Mouse (Mus musculus): ENCODE measurements around the gene Fam170b.
A peak's percentile ranks its signal among the peaks of the same experiment; 100 is the strongest.

Fam170b gene

DNA sequence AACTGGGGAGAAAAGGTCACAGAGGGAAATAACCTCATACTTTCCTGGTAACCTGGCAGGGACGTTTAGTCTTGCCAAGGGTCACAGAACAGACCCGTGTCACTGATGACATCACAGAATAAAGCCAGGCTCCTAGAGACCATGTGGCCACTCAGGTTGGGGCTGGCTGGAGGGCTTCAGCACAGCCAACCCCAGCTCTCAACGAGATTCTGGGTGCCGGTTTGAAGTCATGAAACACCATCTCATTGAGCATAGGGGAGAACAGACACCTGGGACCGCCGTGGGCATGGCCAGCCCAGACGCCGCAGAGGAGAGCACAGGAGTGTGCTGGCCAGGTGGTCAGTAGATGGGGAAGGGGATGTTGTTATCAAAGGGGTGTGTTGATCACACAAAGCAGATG, at the start of gene Fam170b:
TSS of gene Fam170b (plus strand) at position 116 of the 400 bp plus-strand sequence.
- DNase-seq (ENCODE audit: low read depth, low spot score): no peak

DNA sequence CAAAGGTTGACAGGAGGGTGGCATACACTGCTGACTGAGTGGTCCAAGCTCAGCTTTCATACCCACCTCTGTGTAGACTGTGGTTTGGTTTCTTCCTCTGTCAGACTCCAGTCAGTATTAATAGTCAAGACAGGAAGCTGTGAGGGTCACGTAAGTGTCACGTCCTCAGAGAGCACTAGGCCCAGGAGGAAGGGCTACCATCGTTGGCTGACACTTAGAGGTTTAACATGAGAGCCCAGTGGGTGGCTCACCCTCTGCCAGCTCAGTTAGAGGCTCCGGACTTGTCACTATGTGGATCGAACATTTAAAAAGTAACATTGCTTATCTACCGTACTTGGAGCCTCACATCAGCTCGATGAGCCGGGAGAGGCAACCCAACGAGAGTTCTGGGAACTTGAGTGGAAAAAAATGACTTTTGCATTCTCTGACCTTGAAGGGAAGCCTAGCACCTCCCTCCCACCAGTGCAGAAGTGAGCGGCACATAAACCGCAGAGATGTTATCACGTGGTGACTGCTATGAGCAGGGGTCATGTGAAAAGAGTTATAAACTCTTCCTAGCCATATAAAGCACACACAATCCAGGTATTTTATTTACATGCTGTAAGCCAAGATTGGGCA, 49.5 kb upstream of the Fam170b start:
- DNase-seq (ENCODE audit: low read depth, low spot score): no peak

DNA sequence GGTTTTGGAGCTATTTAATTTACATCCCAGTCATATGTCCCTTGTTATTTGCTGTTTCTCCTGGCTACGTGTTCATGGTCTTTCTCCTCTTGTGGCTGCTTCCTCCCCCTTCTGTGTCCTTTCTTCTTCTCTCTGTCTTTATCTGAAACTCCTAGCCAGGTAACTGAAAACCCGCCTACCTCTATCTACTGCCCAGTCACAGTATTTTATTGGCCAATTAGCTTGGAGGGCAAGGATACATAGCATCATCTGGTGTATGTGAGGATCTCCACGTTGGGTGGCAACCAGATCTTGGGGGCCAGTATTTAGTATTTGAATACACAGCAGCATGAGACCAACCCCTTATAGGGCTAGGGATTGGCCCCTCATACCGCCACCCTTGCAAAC, 49.0 kb upstream of the Fam170b start:
- DNase-seq (ENCODE audit: low read depth, low spot score): no peak

DNA sequence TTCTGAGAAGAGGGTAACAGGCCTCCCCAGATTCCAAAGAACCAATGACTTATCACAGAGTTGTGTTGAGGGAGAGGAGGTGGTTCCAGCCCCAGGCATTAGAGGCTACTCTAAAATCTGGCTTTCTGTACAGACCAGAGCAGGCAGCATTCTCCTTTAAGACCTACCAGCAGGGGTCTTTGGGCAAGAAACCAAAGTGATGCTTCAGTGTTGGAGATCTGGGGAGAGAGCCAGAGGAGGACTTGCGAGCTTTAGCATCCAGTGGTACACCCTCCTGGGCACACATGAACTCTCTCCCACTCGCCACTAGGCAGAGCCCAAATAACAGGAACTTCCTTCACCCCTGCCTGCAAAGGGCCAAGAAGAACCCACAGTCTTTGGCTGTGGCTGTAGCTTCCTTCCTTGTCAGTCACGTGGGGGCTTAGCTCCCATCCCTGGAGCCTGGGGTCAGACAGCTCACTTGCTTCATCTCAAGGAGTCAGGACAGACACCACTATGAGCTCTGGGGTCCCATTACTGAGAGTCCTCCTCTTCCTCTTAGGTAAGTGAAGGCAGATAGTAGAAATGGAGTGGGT, 48.1 kb upstream of the Fam170b start, which contains the start of gene Tmem273:
TSS of gene Tmem273 (plus strand) at position 408 of the 575 bp plus-strand sequence.
- DNase-seq (ENCODE audit: low read depth, low spot score): no peak

GRCm38 (mm10) chr14:32787691-32788090, 46.1 kb upstream of the Fam170b start:
- no peak for DNase-seq (ENCODE audit: low read depth, low spot score)

GRCm38 (mm10) chr14:32796375-32796774, 37.4 kb upstream of the Fam170b start:
- no peak for DNase-seq (ENCODE audit: low read depth, low spot score)

DNA sequence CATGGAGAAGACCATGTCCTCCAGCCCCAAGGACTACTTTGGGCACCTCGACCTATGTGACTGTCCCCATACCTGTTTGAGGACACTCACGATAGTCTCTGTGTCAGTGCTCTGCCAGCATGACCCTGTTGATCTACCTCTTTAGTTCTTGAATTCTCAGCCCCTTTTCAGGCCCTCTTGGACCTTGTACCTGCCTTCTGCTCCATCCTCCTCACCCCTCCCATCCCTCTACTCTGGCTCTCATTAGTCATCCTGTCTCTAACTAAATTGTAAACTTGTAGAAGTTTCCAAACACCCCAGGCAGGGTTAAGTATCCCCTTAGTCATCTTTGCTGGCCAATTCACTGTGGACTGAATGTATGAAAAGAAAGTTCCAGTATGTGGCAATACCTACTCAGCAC, 36.0 kb upstream of the Fam170b start:
- no peak for DNase-seq (ENCODE audit: low read depth, low spot score)

- DNase-seq (ENCODE audit: low read depth, low spot score): no peak
Measured at GRCm38 (mm10) chr14:32798355-32798754, 35.4 kb upstream of the Fam170b start.

DNA sequence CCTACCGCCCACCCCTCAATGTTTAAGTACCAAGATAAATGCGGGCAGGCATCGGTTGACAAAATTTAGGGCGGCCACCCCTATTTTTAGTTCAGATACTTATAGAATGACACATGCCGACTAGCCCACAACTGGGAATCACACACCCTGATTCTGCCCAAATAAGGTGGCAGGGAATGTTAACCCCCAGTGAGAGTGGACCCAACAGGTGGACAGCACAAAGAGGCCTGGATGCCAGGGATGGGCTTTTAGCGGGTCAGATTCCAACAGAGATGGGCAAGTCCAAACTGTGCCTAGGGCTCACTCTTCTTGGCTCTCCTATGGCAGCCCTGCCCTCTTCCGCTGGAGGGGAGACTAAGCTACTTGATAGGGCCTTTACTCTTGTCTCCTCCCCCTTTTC, 33.7 kb upstream of the Fam170b start:
- no peak for DNase-seq (ENCODE audit: low read depth, low spot score)

DNA sequence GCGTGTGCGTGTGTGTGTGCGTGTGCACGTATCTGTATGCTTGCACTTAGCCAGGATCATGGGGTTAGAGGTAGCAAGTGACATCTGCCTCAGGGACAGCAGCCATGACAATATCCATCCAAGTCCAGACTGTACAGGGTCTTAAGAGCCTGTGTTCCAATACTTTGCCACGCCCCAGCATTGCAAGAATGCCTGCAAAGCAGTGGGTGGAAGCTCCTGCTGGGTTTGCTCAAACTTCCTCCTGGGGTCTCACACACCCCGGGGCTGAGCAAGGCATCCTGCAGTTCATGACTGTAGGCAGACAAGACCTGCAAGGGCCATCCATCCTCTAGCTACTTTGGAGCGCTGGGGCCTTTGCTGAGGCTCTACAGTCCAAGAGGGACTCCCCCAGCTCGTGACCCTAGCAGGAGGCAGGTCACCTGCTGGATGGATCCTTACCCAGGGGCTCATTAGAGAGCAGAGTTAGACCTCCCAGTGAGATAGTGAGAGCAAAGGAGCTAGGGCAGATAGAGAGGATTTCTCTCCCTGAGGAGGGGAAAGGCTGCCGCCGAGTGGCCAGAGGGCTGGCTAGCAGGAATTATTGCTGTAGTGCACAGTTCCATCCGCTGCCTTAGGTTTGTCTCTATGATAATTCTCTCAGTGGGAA, 32.6 kb upstream of the Fam170b start:
- DNase-seq (ENCODE audit: low read depth, low spot score): no peak

- no peak for DNase-seq (ENCODE audit: low read depth, low spot score)
Measured at GRCm38 (mm10) chr14:32801662-32802024, 32.1 kb upstream of the Fam170b start.

DNA sequence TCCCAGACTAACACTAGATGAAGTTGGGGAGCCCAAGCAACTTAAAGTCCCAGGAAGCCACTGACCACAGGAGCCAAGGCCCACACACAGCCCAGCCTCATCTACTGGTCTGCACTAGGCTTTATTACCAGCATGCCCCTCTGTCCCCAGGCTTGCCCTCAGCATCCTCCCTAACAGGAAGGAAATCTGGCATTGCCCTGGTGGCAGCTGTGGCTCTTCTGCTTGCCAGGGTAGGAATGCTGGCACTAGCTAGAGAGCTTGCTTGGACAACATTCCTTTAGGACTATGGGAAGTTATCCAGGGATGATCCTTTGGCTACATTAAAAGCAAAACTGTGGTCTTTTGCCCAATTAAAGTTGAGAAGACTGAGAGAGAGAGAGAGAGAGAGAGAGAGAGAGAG, 23.7 kb upstream of the Fam170b start:
- DNase-seq (ENCODE audit: low read depth, low spot score): no peak

DNA sequence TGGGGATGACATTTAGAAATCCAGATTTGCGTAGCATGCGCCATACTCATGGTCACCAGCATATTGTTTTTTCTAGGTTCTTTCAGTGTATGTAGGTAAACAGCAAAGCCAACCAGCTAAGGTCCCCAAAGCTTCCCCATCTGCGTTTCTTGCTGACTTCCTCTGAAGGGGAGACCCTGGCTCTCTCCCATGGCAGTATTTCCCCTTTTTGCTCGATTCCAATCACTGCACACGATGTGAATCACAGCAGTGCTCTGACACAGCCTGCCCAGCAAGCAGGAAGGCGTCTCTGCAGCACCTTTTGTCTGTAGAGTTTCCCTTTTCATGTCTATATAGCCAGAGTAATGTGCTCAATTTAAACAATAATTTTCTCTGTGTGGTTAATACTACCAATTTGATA, 21.3 kb upstream of the Fam170b start:
- DNase-seq (ENCODE audit: low read depth, low spot score): no peak

DNA sequence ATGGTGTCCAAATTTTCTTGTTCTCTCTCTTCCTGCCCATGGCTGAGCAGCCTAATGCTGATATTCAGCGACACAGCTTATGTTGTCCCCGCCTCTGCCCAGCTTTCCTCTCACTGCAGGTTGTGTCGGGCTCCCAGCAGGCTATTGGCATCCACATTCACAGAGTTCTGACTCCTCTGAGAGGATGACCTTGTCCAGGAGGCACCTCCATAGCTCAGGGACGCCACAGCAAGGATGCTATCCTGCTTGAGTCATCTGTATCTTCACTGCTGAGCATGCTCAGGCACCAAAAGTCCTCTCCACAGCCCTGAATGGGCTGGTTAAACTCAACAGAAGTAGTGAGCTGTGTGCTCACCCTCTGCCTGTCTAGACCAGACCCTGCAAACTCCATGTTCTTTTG, 18.8 kb upstream of the Fam170b start:
- DNase-seq (ENCODE audit: low read depth, low spot score): no peak

GRCm38 (mm10) chr14:32816533-32816932, 17.2 kb upstream of the Fam170b start:
- no peak for DNase-seq (ENCODE audit: low read depth, low spot score)

DNA sequence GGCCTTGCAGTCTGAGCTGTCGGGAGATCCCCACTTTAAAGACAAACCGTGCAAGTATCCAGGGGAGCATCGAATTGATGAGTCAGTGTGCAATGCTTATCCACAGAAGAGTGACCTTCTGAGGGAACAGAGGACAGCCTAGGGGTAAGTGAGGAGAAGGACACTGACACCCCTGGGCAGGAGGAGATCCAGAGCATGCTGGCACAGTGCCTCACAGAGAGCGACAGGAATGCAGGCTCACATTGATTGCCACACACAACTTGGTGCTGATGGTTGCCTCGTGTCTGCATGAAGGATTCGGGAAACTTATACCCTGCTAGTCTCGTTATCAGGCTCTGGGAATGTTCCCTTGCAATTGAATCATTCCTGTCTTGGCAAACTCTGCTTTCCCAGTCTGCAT, 16.5 kb upstream of the Fam170b start:
- no peak for DNase-seq (ENCODE audit: low read depth, low spot score)

- DNase-seq (ENCODE audit: low read depth, low spot score): no peak
Measured at GRCm38 (mm10) chr14:32819297-32819696, 14.5 kb upstream of the Fam170b start.

DNA sequence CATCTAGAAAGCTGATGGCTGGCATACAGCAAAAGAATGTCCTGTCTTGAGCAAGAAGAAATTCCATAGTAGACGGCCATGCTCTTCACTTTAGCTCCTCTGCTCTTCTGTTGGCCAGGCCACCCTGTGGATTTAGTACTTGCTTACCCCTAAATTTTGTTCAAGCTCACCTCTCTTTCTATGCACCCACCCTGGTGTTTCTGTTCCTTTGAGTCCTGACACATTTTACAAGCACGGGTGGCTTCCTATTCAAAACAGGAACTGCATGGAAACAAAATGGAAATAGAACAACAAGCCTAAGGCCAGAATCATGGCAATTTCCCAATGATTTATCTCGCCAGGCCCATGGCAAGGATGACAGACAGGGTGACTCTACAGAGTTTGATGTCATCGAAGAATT, 10.9 kb upstream of the Fam170b start:
- no peak for DNase-seq (ENCODE audit: low read depth, low spot score)

GRCm38 (mm10) chr14:32823861-32824260, 9.9 kb upstream of the Fam170b start:
- DNase-seq (ENCODE audit: low read depth, low spot score): no peak

DNA sequence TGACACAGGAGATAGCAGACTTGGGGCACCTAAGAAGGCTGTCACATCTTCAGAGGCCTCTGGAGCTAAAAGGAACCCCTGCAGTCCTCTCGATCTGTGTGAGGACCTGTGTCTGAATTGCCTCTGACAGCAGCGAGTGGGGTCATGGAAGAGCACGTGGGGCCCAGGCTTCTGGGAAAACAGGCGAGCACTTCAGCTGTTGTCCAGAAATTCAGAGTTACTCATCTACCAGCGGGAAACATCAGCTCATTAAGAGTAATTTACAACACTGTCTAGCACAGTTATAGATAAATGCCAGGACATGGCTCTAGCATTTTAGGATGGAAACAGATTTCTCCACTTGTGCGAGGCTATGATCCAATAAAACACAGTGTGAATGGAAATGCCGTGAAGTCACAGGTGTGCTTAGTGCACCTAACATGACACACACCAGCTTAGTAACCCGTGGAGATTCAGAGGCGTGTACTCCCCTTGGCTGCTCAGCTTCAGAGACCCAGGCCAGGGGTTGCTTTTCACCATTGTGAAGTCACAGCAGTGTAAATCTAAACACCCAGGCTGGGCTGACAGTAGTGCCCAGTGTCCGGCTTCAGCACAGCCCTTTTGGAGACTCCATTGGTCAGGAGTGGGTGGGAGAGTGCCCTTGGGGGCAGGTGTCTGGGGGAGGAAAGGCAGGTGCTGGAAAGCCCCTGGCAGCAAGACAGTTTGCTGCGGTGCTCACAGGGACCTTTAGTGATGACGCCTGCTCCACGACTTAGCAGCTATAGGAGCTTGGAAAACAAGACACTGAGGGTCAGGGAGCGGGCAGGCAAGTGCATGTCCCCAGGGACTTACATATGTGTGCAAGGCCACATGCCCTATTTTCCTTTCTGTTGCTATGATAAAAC, 9.3 kb upstream of the Fam170b start:
- no peak for DNase-seq (ENCODE audit: low read depth, low spot score)

DNA sequence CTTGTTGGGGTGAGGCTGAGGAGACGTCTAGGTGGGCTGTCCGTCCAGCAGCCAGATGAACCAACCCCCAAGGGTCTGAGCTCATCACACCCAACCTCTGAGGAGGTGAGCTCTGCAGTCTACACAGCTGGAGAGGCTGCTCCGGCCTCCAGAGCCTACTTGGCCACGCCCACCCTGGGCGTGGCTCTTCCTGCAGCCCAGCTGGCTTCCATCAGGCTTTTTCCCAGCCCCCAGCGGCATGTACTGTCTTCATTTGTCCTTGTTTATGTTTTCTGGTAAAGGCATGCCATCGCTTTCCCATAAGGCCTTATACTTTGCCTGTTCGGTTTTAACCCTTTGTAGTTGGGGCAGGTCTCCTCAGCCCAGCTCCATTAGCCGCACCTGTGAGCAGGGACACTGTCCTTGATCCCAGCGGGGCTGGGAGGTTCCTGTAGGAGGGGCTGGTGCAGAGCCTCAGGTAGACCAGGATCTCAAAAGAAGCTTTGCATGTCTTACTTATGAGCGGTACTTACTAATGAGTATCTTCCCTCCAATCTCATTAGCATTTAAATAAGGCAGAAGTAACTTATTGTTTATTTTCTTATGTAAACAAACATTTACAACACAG, 8.2 kb upstream of the Fam170b start:
- peak; percentile 64 for DNase-seq (ENCODE audit: low read depth, low spot score)

DNA sequence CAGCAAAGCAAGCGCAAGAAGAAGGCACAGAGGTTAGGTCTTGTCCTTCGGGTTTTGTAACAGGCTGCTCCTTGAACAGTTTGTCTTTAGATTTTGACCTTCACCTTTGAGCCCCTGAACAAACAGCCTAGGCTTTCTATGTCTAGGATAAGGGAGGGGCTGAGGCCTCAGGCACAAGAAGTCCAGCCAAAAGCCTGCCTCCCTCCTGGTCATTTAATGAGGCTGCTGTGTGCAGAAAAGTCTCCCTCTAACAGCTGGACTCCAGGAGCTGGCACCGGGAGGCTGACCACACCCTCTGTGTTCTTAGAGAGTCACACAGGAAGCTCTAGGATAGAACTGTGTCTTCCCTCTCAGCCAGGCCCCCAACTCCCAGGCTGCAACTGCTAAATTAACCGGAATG, 6.6 kb upstream of the Fam170b start:
- DNase-seq (ENCODE audit: low read depth, low spot score): no peak

Measured in embryo, embryonic 11.5 days (tissue).